Mouse (Mus musculus): ENCODE results near the gene Anks4b. TPM values are rescaled to one million over a fixed set of nuclear protein-coding genes. Genes with fewer than 3 reads are reported as not detected.

Anks4b gene
- polyA plus RNA-seq (2012; rRNA removed; ENCODE audit: low replicate concordance) = 0.04 TPM in 1 of 2 replicates, not detected in the other

GRCm38 (mm10) chr7:120173603-120174244 lies at the start of gene Anks4b:
TSS of gene Anks4b (plus strand) at chr7:120173858.

DNA sequence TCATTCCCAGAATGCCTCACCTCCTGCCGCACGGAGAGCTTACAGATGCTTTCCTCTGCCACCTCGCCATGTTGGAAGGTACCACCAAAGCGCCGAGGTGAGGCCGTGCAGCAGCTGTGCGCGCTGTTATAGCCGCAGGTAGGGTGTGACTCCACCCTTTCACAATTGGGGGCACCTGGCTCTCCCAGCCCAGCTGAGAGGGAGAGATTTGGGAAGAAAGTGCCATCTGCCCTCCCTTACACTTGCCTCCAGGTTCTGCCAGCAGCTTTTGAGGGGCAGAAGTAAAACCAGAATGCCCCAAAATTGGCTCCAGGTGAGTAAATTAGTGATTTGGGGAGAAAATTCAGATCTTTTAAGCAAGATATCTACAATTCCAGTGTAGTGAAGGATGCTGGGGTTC lies 28.5 kb upstream of the Anks4b start, which contains the start of gene Zp2:
TSS of gene Zp2 (minus strand) at position 101 of the 400 bp plus-strand sequence.

GRCm38 (mm10) chr7:120201771-120202170 lies 28.1 kb downstream of the Anks4b start, which contains the start of gene Crym:
TSS of gene Crym (minus strand) at chr7:120202111.

GRCm38 (mm10) chr7:120203789-120204188 lies 30.1 kb downstream of the Anks4b start, which contains the start of gene Abca14:
TSS of gene Abca14 (plus strand) at chr7:120203961.

Other genes with a start within 250 kb of the Anks4b start
- 0.01 and 0.16 TPM in 2 replicates for gene Dnah3, start 78.6 kb upstream of the Anks4b start, polyA plus RNA-seq (2012; rRNA removed; ENCODE audit: low replicate concordance)
- 25.1 and 35.3 TPM in 2 replicates for gene Tmem159, start 71.5 kb upstream of the Anks4b start, polyA plus RNA-seq (2012; rRNA removed; ENCODE audit: low replicate concordance)
- 0.04 TPM in 1 of 2 replicates, not detected in the other for gene Zp2, start 28.6 kb upstream of the Anks4b start, polyA plus RNA-seq (2012; rRNA removed; ENCODE audit: low replicate concordance)
- gene Crym, start 28.3 kb downstream of the Anks4b start, polyA plus RNA-seq (2012; rRNA removed; ENCODE audit: low replicate concordance) = 4.5 and 6.5 TPM in 2 replicates
- not detected in 2 replicates for gene Abca14, start 30.1 kb downstream of the Anks4b start, polyA plus RNA-seq (2012; rRNA removed; ENCODE audit: low replicate concordance)
- gene Abca15, start 154.8 kb downstream of the Anks4b start, polyA plus RNA-seq (2012; rRNA removed; ENCODE audit: low replicate concordance) = not detected in 2 replicates
- not detected in 2 replicates for gene Abca16, start 235.8 kb downstream of the Anks4b start, polyA plus RNA-seq (2012; rRNA removed; ENCODE audit: low replicate concordance)

All from mammary gland, adult 2 months (tissue).